Mouse (Mus musculus) gastrocnemius, postnatal 14 days (tissue): ENCODE results near the gene A630095N17Rik. TPM values are rescaled to one million over a fixed set of nuclear protein-coding genes. Genes with fewer than 3 reads are reported as not detected.
"Not testable (repeated sequence)": the region's sequence is repeated elsewhere in the genome, so short reads cannot be mapped to it uniquely, and the experiment has no call there.

Experiments
- DNase-seq: peaks from one replicate; pipeline ENCODE4 v3.0.0; 2021; ENCODE audit warnings: mixed read lengths
- intact Hi-C: fragments of 180-260 bp; cut with DNase I; formaldehyde crosslinking; loops from one replicate; pipeline ENCODE4 v1.15.1; 2025; ENCODE audit warnings: low total_unique reads
- total RNA-seq, 2 experiments: library from RNA; stranded (reverse); gene quantifications; 2 replicates each; pipeline ENCODE4 v1.2.3; 2021

Gene A630095N17Rik
- total RNA-seq, 2 experiments from 2014 or later = not detected

DNA sequence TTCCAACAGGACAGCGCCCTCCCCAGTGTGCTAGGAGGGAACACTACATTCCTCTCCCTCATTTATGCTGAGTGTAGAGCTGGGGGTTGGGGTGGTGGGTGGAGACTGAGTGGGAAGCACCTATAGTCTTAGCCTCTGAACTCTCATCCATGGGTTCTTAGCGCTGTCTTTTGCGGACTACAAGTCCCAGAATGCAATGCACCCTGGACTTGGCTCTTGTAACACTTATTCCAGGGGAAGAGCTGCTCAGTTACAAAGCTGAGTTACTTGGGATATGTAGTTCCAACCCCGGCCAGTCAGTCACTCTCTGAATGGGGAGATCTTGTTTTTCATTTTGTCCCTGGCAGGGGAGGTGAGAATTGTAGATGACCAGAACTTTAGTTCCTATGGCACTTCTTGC, 12.9 kb upstream of the A630095N17Rik start:
- no peak for DNase-seq
- intact Hi-C loops = no loop called here

DNA sequence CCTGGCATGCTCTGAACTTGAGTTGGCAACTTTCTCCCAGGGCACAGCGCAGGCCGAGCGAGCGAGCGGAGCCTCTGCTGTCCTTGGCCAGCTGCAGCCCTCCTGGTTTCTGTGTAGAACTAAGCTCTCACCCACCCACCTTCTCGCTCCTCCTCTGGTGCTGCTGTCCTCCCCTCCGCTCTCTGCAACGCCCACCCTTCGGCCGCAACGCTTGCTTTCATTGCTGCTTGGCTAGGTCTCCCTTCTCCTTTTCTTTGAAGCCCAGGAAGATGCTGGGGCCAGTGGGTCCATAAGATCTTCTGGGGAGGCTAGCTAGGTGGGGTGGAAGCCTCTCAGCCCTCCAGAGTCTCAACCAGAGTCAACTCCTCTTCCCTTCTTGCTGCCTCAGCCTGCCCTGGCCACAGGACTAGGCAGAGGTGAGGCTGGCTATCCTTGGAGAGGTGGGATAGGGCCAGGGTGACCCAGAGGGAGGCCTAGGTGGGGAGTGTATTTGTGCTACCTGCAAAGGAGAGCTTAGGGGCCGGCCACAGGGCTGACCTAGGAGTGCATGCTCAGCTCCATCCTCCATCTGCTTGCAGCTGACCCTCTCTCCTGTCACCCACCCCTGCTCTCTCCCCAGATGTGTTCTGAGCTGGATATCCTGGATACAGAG, 12.4 kb upstream of the A630095N17Rik start:
- no peak for DNase-seq
- intact Hi-C loops = no loop called here

DNA sequence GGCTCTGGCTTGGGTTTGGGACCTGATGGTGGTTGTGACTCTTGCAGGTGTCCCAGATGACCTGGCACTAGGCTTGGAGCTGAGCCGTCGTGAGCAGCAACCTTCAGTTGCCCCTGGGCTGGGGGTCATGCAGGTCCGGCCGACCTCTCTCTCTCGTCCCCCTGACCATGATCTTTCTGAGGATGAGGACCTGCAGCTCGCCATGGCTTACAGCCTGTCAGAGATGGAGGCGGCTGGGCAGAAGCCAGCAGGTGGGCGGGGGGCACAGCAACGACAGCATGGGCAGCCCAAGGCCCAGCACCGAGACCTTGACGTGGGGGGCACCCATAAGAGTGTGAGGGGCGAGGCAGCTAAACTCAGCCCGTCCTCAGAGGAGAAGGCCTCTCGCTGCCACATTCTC, 11.5 kb upstream of the A630095N17Rik start:
- intact Hi-C loops = no loop called here
- no peak for DNase-seq

DNA sequence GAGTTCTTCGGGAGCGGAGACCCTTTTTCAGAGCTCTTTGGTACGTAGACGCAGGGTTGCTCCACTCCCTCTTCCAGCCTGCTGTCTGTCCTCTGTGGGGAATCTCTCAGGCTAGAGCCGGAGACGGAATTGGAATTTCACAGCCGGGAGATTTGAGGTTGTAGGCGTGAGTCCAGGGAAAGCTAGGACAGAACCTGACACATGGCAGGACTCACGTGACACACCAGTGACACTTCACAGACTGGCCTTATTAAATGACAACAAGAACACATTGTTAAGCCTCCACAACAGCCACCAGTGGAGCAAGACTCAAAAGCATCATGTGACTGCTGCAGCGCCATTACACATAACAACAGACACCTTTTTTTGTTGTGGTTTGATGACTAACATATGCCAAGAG, 7.7 kb upstream of the A630095N17Rik start:
- intact Hi-C loops = no loop called here
- DNase-seq = no peak

DNA sequence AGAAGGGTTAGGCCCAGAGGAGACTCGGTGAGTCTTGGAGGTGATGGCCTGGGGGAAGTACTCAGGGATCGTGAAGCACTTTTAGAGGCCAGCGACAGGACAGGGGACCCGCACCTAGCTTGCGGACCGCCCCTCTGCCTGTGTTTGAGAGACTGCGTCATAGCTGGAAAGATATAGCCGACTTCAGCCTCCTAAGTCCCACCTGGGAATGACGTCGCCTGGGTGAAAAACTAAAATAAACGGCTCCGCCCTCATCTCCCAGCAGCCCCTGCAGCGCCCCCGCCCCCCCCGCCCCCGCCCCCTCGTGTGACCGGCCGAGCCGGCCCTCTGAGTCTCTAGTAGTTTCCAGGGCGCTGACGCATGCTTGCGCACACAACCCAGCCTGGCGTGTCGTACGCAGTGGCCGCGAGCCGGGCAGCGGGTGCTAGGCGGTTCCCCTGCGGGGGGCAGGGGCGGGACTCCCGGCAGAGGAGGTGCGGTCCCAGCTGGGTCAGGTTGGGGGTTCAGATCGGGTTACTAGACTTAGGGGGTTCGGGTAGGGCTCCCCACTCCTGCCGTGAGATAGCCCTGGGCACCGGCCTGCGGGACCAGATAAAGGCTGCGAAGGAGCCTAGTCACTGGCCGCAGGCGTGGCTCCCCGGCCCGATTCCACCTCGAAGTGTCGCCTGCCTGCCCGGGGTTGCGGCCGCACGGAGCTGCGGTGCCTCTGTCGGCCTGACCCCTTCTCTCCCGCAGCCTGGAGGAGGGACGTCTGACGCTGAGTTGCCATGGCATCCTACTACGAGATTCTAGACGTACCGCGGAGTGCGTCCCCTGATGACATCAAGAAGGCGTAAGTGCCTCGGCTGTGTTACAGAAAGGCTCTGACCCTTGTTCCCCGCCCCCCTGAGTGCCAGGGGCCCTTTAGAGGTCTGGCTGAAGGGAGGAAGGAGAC, 4.5 kb upstream of the A630095N17Rik start, which contains the start of gene Dnajb2:
Gene Dnajb2 (plus strand): TSS at position 290 of the 934 bp plus-strand sequence.
- intact Hi-C loops = no loop called here
- DNase-seq = peak; percentile 88

DNA sequence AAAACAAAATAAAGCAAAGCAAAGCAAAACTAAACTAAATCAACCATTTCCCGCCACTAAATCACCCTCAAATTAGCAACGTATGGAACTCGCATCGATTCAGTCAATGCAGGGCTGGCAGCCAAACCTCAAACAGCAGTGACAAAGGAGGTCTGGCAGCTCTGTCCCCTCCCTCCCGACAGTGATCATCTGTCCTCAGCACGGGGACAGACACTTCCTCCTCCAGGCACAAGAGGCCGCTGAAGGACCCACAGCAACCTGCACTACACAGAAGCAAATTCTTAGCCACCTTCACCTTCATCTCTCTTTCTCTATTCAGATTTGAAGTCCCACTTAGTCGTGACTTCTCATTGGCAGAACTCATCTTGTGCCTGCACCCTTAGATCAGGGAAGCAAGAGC, 2.7 kb upstream of the A630095N17Rik start:
- peak; percentile 42 for DNase-seq
- intact Hi-C loops = no loop called here

DNA sequence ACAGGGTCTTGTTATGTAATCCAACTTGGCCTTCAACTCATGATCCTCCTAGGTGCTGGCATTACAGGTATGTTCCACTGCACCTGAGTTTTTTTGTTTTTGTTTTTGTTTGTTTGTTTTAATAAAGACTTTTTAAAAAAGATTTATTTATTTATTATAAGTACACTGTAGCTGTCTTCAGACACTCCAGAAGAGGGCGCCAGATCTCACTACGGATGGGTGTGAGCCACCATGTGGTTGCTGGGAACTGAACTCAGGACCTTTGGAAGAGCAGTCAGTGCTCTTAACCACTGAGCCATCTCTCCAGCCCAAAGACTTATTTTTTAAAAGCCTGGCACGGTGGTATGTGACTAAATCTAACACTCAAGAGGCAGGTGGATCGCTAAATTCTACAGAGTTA, 587 bp upstream of the A630095N17Rik start:
- intact Hi-C loops, DNase-seq: not testable (repeated sequence)

DNA sequence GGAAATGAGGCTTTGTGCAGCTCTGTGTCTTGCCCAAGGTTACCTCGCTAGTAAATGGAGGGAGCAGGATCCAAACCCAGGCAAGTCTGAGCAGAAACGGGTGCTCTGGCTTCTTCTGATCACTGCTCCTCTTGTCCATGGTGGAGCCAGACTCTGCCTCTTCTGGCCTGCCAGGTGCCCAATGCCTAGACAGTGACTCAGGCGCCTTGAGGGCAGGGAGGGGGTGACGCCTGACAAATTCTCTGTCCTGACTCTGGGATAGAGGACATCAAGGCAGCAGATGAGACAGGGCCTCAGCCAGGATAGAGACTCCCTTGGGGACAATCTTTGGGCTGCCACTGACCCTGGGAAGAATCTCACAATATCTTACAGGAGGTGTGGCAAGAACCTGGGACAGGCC, 678 bp downstream of the A630095N17Rik start:
- intact Hi-C loops = no loop called here
- DNase-seq = no peak

DNA sequence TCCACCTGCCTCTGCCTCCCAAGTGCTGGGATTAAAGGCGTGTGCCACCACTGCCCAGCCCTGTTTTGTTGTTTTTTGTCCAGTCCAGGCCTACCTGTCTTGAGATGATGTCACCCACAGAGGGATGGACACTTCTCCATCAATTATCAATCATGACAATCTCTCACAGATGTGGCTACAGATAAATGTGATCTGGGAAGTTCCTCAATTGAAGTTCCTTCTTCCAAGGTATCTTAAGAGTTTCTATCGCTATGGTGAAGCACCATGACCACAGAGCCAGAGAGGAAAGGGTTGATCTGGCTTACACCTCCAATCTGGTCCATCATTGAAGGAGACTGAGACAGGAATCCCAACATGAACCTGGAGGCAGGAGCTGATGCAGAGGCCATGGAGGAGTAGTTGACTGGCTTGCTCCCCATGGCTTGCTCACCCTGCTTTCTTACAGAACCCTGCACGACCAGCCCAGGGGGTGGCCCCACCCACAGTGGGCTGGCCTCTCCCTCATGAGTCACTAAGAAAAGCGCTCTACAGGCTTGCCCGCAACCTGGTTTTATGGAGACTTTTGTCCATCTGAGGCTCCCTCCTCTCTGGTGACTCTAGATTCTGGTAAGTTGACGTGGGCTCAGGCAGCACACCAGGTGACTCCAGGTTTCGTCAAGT, 1.4 kb downstream of the A630095N17Rik start:
- no peak for DNase-seq
- intact Hi-C loops = no loop called here

DNA sequence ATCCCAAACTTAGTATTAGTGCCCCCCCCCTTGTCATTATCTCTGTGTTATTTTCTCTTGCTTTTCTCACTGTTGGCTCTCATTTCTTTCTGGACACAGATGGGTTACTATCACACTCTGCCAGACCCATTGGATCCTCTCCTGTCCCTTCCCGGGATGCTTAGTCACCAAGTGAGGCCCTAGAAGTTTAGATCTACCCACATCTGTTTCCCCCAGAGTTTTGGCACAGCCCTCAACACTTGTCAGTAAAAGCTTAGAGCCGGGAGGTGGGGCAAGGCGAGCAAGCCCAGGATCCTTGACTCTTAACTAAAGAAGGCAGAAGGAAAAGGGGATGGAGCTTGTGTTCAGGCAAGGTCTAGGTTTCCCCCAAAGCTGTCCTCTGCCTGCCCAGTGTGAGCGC, 2.7 kb downstream of the A630095N17Rik start:
- no peak for DNase-seq
- intact Hi-C loops = no loop called here

DNA sequence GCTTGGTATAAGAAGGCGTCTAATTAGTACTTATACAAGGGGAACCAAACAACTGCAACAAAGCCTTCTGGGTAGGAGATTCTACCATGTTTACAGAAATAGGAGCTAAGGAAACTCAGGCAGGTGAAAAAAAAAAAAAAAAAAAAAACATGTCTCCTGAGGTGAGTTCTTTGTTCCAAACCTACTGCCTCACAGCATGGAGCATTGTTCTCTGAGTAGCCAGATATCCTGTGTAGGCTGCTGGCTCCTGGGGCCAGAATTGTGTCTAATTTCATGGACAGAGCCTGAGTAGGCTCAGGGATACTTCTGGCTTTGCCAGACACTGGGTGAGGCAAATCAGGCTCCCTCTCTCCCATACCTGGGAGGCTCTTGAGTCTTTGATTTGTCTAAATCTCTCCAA, 4.2 kb downstream of the A630095N17Rik start:
- no peak for DNase-seq
- intact Hi-C loops = no loop called here

DNA sequence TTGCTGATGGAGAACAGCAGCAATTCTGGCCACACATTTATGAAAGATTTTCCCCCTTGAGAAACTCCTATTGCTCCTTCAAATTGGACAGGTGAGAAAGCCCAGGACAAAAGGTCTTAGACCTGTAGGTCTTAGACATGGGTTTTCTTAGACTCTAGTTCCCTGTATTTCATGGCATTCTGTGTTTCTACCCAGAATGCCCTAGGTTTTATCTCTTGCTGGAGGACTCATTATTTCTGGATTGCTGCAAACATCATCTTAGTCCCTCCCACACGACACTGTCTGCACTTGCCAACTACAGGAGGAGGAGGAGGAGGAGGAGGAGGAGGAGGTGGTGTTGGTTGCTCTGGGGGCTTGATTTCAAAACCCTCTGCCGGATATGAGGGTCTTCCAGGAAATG, 5.8 kb downstream of the A630095N17Rik start:
- no peak for DNase-seq
- intact Hi-C loops = no loop called here

DNA sequence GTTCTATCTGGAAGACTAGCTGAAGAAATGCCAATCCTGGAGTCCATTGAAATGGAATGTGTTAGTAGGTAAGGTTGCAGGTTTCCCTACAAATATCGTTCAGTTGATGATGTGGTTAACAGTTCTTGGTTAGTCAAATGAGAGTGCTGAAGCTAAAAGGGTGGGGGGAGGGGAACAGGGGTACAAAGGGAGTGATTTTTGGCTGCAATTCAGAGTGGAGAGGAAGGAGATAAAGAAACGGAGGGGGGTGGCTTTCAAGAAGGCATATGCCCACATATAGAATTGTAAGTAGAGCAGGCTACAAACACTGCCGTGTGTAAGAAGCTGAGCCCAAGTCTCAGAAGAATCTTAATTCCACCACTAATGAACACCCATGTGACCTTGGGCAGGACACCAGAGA, 6.4 kb downstream of the A630095N17Rik start:
- intact Hi-C loops = no loop called here
- no peak for DNase-seq

DNA sequence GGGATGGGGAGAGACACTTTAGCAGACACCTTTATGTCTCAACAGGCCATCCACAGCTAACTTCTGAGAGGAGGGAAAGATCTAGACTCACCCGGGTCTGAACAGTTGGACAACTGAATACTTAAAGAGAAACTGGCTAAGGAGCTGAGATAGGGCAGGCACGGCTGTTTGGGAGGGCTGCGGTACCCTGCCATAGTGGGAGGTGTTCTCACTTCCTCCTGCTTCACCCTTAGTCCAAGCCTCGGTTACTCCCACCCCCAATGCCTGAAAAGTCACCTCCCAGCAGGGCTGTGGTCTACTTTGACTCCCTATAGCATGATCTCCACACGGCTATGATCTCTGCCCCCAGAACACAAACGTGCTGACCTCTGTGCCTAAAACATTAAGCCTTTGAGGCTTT, 8.4 kb downstream of the A630095N17Rik start:
- no peak for DNase-seq
- intact Hi-C loops = no loop called here

DNA sequence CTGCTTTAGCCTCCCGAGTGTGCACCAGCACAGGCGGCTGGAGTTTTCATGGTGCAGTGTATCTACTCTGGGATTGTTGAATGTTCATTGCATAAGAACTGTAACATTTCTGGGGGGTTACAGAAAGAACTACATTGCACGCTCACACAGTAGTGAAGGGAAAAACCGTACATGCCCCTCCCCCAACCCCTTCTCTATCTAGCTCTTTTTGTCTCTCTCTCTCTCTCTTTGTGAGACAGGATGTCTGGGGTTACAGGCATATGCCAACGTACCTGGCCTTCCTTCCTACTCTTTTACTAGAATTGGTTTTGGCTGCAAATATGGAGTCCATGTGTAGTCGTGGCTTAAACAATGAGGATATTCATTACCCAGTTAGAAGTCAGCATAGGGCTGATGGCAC, 9.0 kb downstream of the A630095N17Rik start:
- intact Hi-C loops = no loop called here
- no peak for DNase-seq

DNA sequence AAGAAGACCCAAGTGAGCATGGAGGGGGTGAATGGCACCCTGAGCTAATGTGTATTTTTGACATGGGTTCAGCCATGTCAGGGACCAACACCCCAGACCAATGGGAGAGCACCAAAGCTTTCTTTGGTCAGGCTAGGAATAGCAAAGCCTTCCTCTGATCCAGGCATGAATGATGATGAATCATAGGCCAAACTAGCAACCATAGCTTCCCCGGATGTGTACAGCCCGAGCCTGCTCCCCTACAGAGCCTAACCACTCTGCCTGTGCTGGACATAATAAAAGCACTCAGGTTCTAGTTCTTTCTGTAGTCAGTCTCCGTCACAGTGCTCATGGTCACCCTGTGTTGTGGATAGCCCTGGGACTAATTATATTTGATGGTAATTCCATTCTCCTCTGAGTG, 10.4 kb downstream of the A630095N17Rik start:
- intact Hi-C loops = no loop called here
- DNase-seq = no peak

DNA sequence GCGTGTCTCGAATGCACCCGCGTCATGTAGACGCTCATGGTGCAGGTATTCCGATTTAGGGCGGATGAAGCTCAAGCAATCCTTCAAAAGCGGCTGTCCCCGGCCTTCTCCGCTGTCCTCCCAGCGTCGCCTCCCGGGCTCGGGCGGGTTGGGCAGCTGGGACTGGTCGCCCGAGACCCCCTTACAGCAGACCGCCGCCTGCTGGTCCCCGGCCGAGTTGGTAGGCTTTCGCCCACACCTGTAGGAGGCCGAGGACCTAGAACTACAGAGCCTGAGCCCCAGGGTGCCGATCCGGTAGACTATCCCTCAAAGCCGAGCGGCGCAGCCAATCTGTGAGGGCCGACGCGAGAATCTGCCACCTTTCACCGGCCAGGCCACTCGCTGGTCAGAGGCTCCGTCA, 12.4 kb downstream of the A630095N17Rik start, which contains the start of gene Tuba4a:
Gene Tuba4a (minus strand): TSS at position 335 of the 400 bp plus-strand sequence.
- DNase-seq = no peak

DNA sequence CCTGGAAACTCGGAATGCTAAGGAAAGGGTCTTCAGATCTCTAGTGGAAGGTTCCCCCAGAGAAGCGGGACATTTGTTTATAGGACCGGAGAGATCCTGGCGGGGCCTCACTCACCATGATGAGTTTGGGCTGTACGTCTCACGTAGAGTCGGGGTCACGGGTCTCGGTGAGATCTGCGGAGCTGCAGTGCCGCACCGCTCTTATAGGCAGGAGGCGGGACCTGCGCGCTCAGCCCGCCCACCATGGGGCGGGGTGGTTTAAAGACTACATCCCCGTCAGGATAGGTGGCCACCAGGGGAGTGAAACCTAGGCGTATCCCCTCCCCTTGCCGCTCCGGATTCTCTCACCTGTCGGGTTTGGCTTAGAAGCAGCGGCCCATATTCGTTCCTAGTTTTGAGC, 12.8 kb downstream of the A630095N17Rik start:
- intact Hi-C loops = no loop called here

More for the DNA sequence above, 12.4 kb downstream of the A630095N17Rik start, which contains the start of gene Tuba4a:
- intact Hi-C loops = no loop called here

DNA sequence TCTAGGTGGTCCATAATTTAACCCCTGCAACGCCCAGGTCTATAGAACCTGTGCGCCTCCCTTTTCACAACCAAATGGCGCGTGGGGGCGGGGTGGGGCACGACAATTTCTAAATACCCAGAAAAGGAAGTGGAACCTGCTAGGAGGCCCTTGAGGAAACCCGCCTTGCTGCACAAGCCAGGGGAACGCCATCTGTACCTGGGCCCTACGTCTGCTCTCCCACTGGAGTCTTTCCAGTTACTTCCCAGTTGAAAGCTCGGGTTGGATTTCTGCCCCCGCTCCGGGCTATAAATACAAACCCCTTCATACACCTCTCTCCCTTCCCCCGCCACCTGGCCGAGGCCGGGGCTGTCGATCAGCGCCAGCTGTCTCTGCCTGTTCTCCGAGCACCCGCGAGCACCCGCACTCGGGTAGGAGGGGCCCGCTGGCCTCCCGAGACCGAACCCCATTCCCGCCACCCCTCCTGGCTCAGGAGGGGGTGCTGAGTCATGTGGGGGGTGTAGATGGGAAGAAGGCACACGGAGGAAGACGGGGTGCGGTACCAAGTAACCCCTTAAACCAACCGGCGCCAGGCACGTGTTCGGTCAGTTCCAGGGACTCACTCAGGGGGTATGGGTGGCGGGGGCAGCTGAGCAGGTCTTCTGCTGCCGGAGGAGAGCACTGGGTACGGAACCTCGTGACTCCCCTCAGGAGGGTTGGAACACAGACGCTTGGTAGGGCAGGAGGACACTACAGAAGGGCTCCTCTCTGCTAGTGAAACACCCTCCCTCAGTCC, 13.5 kb downstream of the A630095N17Rik start:
- intact Hi-C loops = no loop called here
- peak; percentile 83 for DNase-seq

More for the DNA sequence above, 12.8 kb downstream of the A630095N17Rik start:
- DNase-seq = peak; percentile 80

DNA sequence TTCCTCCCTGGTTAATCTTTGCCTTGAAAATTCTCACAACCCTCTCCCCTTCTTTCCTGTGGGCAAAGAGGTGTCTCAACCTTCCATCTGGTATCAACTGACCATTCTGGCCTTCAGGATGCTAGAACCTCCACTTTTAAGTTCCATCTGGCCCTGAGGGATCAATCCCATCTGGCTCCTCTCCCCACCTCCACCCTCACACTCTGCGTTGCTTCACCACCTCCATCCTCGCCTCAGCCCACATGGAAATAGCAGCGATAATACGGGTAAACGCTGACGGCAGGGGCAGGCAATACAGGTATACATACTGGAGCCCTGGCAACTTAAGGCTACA, 14.0 kb downstream of the A630095N17Rik start:
- no peak for DNase-seq
- intact Hi-C loops = no loop called here
